Mouse (Mus musculus): ENCODE results near the gene Cyp4a12b. TPM values are rescaled to one million over a fixed set of nuclear protein-coding genes. Genes with fewer than 3 reads are reported as not detected.
"Not testable (repeated sequence)": the region's sequence is repeated elsewhere in the genome, so short reads cannot be mapped to it uniquely, and the experiment has no call there.

The Cyp4a12b gene
- not detected in 2 replicates for polyA plus RNA-seq (2015; fragmentation: Nextera tagmentation; extraction: Ambion mirVana)

- H3K36me3 ChIP-seq; H3K9me3 ChIP-seq; H3K9ac ChIP-seq; H3K27ac ChIP-seq; H3K4me3 ChIP-seq; H3K4me1 ChIP-seq; H3K4me2 ChIP-seq (replicated peaks); ATAC-seq (ENCODE audit: low FRiP score, low read depth); H3K27me3 ChIP-seq: not testable (repeated sequence)
These were observed at the start of gene Cyp4a12b for GRCm38 (mm10) chr4:115411324-115411723. TSS of gene Cyp4a12b (plus strand) at chr4:115411624.

- not testable (repeated sequence) for ATAC-seq (ENCODE audit: low FRiP score, low read depth); H3K36me3 ChIP-seq; H3K27me3 ChIP-seq; H3K9me3 ChIP-seq; H3K4me1 ChIP-seq; H3K9ac ChIP-seq; H3K27ac ChIP-seq; H3K4me2 ChIP-seq (replicated peaks); H3K4me3 ChIP-seq
- WGBS: 81% methylated on average over 3 of the region's 3 CpGs
These were observed 45.8 kb upstream of the Cyp4a12b start for GRCm38 (mm10) chr4:115365624-115366023.

- H3K27ac ChIP-seq; H3K4me2 ChIP-seq (replicated peaks); H3K27me3 ChIP-seq; H3K4me3 ChIP-seq; H3K4me1 ChIP-seq; ATAC-seq (ENCODE audit: low FRiP score, low read depth); H3K9me3 ChIP-seq; H3K9ac ChIP-seq; H3K36me3 ChIP-seq: not testable (repeated sequence)
These were observed 43.4 kb upstream of the Cyp4a12b start for GRCm38 (mm10) chr4:115368067-115368466.

GRCm38 (mm10) chr4:115396256-115396655, 15.2 kb upstream of the Cyp4a12b start:
- WGBS: 86% methylated on average over 2 of the region's 2 CpGs
- ATAC-seq (ENCODE audit: low FRiP score, low read depth): not testable (repeated sequence)

GRCm38 (mm10) chr4:115396950-115397349, 14.5 kb upstream of the Cyp4a12b start:
- not testable (repeated sequence) for H3K9me3 ChIP-seq; ATAC-seq (ENCODE audit: low FRiP score, low read depth); H3K4me1 ChIP-seq; H3K4me2 ChIP-seq (replicated peaks); H3K36me3 ChIP-seq; H3K27me3 ChIP-seq; H3K4me3 ChIP-seq; H3K27ac ChIP-seq; H3K9ac ChIP-seq

More at GRCm38 (mm10) chr4:115396256-115396655, 15.2 kb upstream of the Cyp4a12b start:
- H3K36me3 ChIP-seq; H3K27ac ChIP-seq; H3K4me3 ChIP-seq; H3K9ac ChIP-seq; H3K9me3 ChIP-seq; H3K4me1 ChIP-seq; H3K27me3 ChIP-seq; H3K4me2 ChIP-seq (replicated peaks): not testable (repeated sequence)

- Histone ChIP-seq H3K4me2 (replicated peaks) (no peak overlapping the region), H3K4me1 (no peaks in the 10 kb centered on the region), H3K27me3 (no peaks in the 10 kb centered on the region), H3K9ac (no peak overlapping the region), H3K9me3 (no peaks in the 10 kb centered on the region), H3K4me3 (no peak overlapping the region), H3K27ac (no peak overlapping the region), H3K36me3 (no peaks in the 10 kb centered on the region)
- 73% methylated on average over 3 of the region's 3 CpGs for WGBS
- no peak for ATAC-seq (ENCODE audit: low FRiP score, low read depth)
These were observed 39.2 kb downstream of the Cyp4a12b start for GRCm38 (mm10) chr4:115450577-115451137.

- Histone ChIP-seq H3K27me3 (no peaks in the 10 kb centered on the region), H3K9me3 (no peaks in the 10 kb centered on the region), H3K4me3 (no peak within 1 kb of the TSS), H3K9ac (no peak within 1 kb of the TSS), H3K36me3 (no peaks in the 10 kb centered on the region), H3K4me2 (replicated peaks) (no peak within 1 kb of the TSS), H3K4me1 (no peaks in the 10 kb centered on the region), H3K27ac (no peak within 1 kb of the TSS)
- ATAC-seq (ENCODE audit: low FRiP score, low read depth): no peak
- 78% methylated on average over 3 of the region's 3 CpGs for WGBS
These were observed 40.9 kb downstream of the Cyp4a12b start, which contains the start of gene Cyp4a30b for GRCm38 (mm10) chr4:115452304-115452703. TSS of gene Cyp4a30b (plus strand) at chr4:115452604.

- H3K4me1 ChIP-seq; ATAC-seq (ENCODE audit: low FRiP score, low read depth); H3K9me3 ChIP-seq; H3K36me3 ChIP-seq; H3K4me3 ChIP-seq; H3K4me2 ChIP-seq (replicated peaks); H3K27me3 ChIP-seq; H3K9ac ChIP-seq; H3K27ac ChIP-seq: not testable (repeated sequence)
- WGBS: 70% methylated on average over 3 of the region's 3 CpGs
These were observed 62.2 kb downstream of the Cyp4a12b start for GRCm38 (mm10) chr4:115473585-115473984.

- H3K4me2 ChIP-seq (replicated peaks); H3K4me3 ChIP-seq; H3K27ac ChIP-seq; H3K36me3 ChIP-seq; H3K9ac ChIP-seq; ATAC-seq (ENCODE audit: low FRiP score, low read depth); H3K4me1 ChIP-seq; H3K9me3 ChIP-seq; H3K27me3 ChIP-seq: not testable (repeated sequence)
These were observed 64.6 kb downstream of the Cyp4a12b start for GRCm38 (mm10) chr4:115476051-115476450.

GRCm38 (mm10) chr4:115481006-115481652, 69.7 kb downstream of the Cyp4a12b start:
- no peak overlapping the region for H3K4me2 ChIP-seq (replicated peaks)
- no peak for ATAC-seq (ENCODE audit: low FRiP score, low read depth)

More at GRCm38 (mm10) chr4:115481006-115481652, 69.7 kb downstream of the Cyp4a12b start:
- no peak overlapping the region for H3K9ac ChIP-seq
- 72% methylated on average over 6 of the region's 6 CpGs for WGBS
- no peaks in the 10 kb centered on the region for H3K4me1 ChIP-seq
- no peak overlapping the region for H3K4me3 ChIP-seq
- H3K27ac ChIP-seq: no peak overlapping the region
- no peaks in the 10 kb centered on the region for H3K27me3 ChIP-seq
- no peaks in the 10 kb centered on the region for H3K9me3 ChIP-seq
- H3K36me3 ChIP-seq: no peaks in the 10 kb centered on the region

Other genes with a start within 250 kb of the Cyp4a12b start
- gene Cyp4a29, start 169.5 kb upstream of the Cyp4a12b start, polyA plus RNA-seq (2015; fragmentation: Nextera tagmentation; extraction: Ambion mirVana): not detected in 2 replicates
- not detected in 2 replicates for gene Cyp4a12a, start 112.6 kb upstream of the Cyp4a12b start, polyA plus RNA-seq (2015; fragmentation: Nextera tagmentation; extraction: Ambion mirVana)
- not detected in 2 replicates for gene Cyp4a30b, start 41.0 kb downstream of the Cyp4a12b start, polyA plus RNA-seq (2015; fragmentation: Nextera tagmentation; extraction: Ambion mirVana)
- gene Cyp4a14, start 84.5 kb downstream of the Cyp4a12b start, polyA plus RNA-seq (2015; fragmentation: Nextera tagmentation; extraction: Ambion mirVana): not detected in 2 replicates
- not detected in 2 replicates for gene Cyp4a10, start 106.6 kb downstream of the Cyp4a12b start, polyA plus RNA-seq (2015; fragmentation: Nextera tagmentation; extraction: Ambion mirVana)
- not detected in 2 replicates for gene Cyp4a31, start 152.0 kb downstream of the Cyp4a12b start, polyA plus RNA-seq (2015; fragmentation: Nextera tagmentation; extraction: Ambion mirVana)
- not detected in 2 replicates for gene Cyp4a32, start 189.3 kb downstream of the Cyp4a12b start, polyA plus RNA-seq (2015; fragmentation: Nextera tagmentation; extraction: Ambion mirVana)
- 0.08 and 0.36 TPM in 2 replicates for gene Cyp4b1, start 236.1 kb downstream of the Cyp4a12b start, polyA plus RNA-seq (2015; fragmentation: Nextera tagmentation; extraction: Ambion mirVana)